Mouse (Mus musculus) forebrain, embryonic 14.5 days (tissue): Measurements from ENCODE around the gene Jsrp1. TPM values are rescaled to one million over a fixed set of nuclear protein-coding genes. Genes with fewer than 3 reads are reported as not detected.
A peak's percentile ranks its signal among the peaks of the same experiment; 100 is the strongest.

Source experiments
- ATAC-seq: fragments of 200-750 bp; cut with Nextera tagmentation; 2 replicates; pipeline ENCODE4 v1.8.0; 2017; ENCODE audit warnings: mild to moderate bottlenecking, moderate library complexity
- DNase-seq: peaks from one replicate; pipeline ENCODE4 v3.0.0-alpha.2; 2015; ENCODE audit warnings: low spot score
- H3K27ac ChIP-seq: fragments of 300-500 bp; sonication (generic); 2 replicates; pipeline ENCODE4 v1.5.1; 2014; ENCODE audit warnings: low read depth, mild to moderate bottlenecking, control low read depth, low read length, moderate library complexity
- H3K27me3 ChIP-seq: fragments of 300-500 bp; sonication (generic); replicated peaks from 2 replicates; pipeline ENCODE4 v1.6.1; 2014; ENCODE audit warnings: low read length, control low read depth, mixed read lengths; ENCODE audit not compliant: control insufficient read depth, insufficient read depth
- H3K36me3 ChIP-seq: fragments of 300-500 bp; sonication (generic); 2 replicates; pipeline ENCODE4 v1.6.1; 2014; ENCODE audit warnings: low read length, control low read depth; ENCODE audit not compliant: control insufficient read depth, insufficient read depth
- H3K4me1 ChIP-seq: fragments of 300-500 bp; sonication (generic); 2 replicates; pipeline ENCODE4 v1.6.1; 2014; ENCODE audit warnings: antibody characterized with exemption, low read length, control low read depth; ENCODE audit not compliant: control insufficient read depth, insufficient read depth
- H3K4me2 ChIP-seq: fragments of 300-500 bp; sonication (generic); 2 replicates; pipeline ENCODE4 v1.6.1; 2014; ENCODE audit warnings: mild to moderate bottlenecking, control low read depth, low read length
- H3K4me3 ChIP-seq: fragments of 300-500 bp; sonication (generic); 2 replicates; pipeline ENCODE4 v1.5.1; 2014; ENCODE audit warnings: low read depth, low read length, control low read depth
- H3K9ac ChIP-seq: fragments of 300-500 bp; sonication (generic); 2 replicates; pipeline ENCODE4 v1.6.1; 2014; ENCODE audit warnings: mild to moderate bottlenecking, low read length, control low read depth, moderate library complexity
- H3K9me3 ChIP-seq: fragments of 300-500 bp; sonication (generic); replicated peaks from 2 replicates; pipeline ENCODE4 v1.6.1; 2016; ENCODE audit warnings: low read length, control low read depth, mixed read lengths; ENCODE audit not compliant: control insufficient read depth
- WGBS: fragments of 180-500 bp; shearing (Covaris S2); extraction: QIAGEN DNeasy Blood & Tissue Kit; methylation state at CpG from one replicate; pipeline ENCODE4 v1.1.7; 2014; 5-methylcytosine and 5-hydroxymethylcytosine counted together
- polyA plus RNA-seq: library from polyadenylated mRNA; unstranded; fragments of >200 nt; fragmentation: Nextera tagmentation; extraction: Ambion mirVana; gene quantifications from 2 replicates; pipeline ENCODE4 v1.2.1, GENCODE M21; 2014

Jsrp1 gene
- 0.30 and 0.31 TPM in 2 replicates for polyA plus RNA-seq

DNA sequence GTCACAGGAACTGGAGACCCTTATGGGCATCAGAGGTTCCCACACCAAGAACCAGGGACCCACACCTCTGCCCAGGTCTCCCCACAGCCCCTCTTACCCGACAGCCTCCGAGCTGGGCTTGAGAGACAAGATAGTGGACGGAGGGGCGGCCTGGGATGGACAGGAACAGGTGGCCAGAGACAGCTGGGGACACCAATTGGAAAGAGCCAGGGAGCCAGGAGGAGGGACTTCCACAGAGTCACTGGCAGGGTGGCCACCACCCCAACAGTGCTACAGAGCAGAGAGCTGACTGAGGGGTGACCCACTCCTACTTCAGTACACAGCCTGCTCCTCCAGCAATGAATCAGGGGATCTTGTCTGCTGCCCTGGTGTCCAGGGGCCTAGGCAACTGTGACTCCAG lies at the start of gene Jsrp1:
TSS of gene Jsrp1 (minus strand) at position 133 of the 400 bp plus-strand sequence.
- H3K4me2 ChIP-seq = no peak within 1 kb of the TSS
- ATAC-seq = no peak
- no peak for DNase-seq
- no peaks in the 10 kb centered on the region for H3K36me3 ChIP-seq
- 76% methylated on average over 4 of the region's 4 CpGs for WGBS
- peaks cover 3% of the 10 kb centered on the region; the same call in 1 of the 2 replicates for H3K4me1 ChIP-seq
- H3K27me3 ChIP-seq = peaks cover 12% of the 10 kb centered on the region
- H3K9me3 ChIP-seq = no peaks in the 10 kb centered on the region
- no peak within 1 kb of the TSS for H3K27ac ChIP-seq
- no peak within 1 kb of the TSS for H3K4me3 ChIP-seq
- H3K9ac ChIP-seq = no peak within 1 kb of the TSS; the same call in 1 of the 2 replicates

DNA sequence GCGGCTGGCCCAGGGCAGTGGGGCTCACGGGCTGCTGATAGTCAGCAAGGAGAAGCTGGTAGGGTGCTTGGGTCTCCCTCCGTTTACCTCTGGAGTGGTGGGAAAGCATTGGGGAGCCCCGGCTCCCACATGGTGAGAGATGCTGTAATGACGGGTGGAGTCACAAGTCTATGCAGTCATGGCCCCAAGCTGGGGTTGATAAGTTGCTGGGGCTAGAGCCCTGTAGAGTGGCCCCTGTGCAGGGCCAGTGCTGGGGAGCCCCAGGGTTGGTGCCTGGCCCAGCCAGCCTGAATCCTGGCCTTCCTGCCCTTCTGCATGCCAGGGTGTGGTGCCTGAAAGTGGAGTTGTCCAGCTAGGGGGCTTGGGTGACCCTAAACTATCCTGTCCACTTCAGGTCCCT lies 49.0 kb upstream of the Jsrp1 start:
- 94% methylated on average over 5 of the region's 5 CpGs for WGBS
- Histone ChIP-seq H3K4me3 (no peak overlapping the region), H3K9ac (no peak overlapping the region), H3K4me2 (no peak overlapping the region), H3K27ac (no peak overlapping the region), H3K9me3 (no peaks in the 10 kb centered on the region), H3K27me3 (no peaks in the 10 kb centered on the region), H3K4me1 (no peaks in the 10 kb centered on the region), H3K36me3 (peaks cover 53% of the 10 kb centered on the region)
- ATAC-seq (no peak), DNase-seq (no peak)

DNA sequence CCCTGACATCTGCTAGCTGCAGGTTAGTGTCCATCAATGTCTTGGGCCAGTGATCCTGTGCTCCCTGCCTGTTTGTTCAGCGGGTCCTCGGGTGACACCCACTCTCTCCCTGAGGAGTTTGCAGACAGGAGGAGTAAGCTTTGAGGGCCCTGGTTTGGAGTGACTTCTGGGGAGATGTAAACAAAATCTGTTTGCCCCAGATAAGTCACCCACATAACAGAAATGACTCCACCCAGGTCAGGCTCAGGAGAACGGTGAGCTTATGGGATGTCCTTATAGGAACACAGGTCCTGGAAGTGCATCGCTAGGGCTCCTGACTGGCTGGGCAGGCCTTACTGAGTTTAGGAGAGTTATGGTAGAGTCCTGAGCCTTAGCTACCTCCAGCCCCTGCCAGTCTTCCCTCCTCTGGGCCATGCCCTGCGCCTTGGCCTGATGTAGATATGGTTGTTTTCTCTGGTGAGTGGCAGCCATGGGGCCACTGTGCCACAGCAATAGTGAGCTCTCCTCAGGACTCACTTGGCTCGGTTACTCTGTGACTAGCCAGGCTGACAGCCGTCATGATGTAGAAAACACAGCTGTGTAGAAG lies 45.1 kb upstream of the Jsrp1 start:
- WGBS = 90% methylated on average over 7 of the region's 7 CpGs
- Histone ChIP-seq H3K36me3 (peaks cover 20% of the 10 kb centered on the region), H3K4me3 (no peak overlapping the region), H3K9ac (no peak overlapping the region; the same call in 1 of the 2 replicates), H3K27me3 (no peaks in the 10 kb centered on the region), H3K9me3 (no peaks in the 10 kb centered on the region), H3K27ac (no peak overlapping the region), H3K4me1 (peaks cover 14% of the 10 kb centered on the region), H3K4me2 (no peak overlapping the region)
- ATAC-seq (no peak), DNase-seq (no peak)

DNA sequence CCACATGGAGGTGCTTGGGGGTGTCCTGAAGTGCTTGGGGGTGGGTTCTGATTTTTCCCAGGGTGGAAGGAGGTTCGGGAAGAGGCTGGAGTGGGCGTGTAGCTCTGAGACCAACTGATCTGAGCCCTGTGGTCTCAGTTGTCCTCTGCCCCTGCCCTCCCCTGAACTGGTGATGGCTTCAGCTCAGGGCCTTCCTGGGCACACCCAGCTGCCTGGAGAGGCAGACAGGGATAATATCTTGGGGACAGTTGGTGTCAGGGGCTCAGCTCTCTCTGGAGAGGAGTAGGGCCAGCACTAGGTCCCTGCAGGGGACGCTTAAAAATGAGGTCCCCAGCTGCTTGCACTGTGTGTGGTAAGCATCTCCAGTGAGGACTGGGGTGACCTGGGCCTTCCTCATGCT lies 44.5 kb upstream of the Jsrp1 start:
- Histone ChIP-seq H3K27me3 (no peaks in the 10 kb centered on the region), H3K4me1 (peaks cover 14% of the 10 kb centered on the region), H3K4me2 (no peak overlapping the region), H3K36me3 (peaks cover 20% of the 10 kb centered on the region), H3K9me3 (no peaks in the 10 kb centered on the region), H3K27ac (no peak overlapping the region), H3K4me3 (no peak overlapping the region), H3K9ac (0 out of 2 replicates have a peak overlapping the region, but pooled peaks have one; percentile 25)
- ATAC-seq = no peak
- WGBS = 77% methylated on average over 3 of the region's 3 CpGs
- DNase-seq = no peak

DNA sequence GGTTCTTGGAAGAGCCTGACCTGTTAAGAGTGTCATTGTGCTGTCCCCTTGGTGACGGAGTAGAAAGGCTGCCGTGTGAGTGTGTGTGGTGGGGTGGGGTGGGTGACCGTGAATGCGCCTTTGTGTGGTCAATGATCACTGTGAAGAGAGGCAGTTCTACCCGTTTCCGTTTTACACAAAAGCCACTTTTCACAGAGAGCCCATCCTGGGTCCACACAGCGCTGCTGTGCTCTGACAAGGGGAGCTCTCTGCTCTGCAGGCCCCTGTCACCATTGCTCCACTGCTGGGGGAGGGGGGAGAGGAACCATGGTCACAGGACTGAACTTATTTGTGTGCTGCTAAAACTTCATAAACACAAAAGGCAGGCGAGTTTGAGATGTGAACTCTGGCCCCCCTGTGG lies 44.1 kb upstream of the Jsrp1 start:
- DNase-seq = no peak

DNA sequence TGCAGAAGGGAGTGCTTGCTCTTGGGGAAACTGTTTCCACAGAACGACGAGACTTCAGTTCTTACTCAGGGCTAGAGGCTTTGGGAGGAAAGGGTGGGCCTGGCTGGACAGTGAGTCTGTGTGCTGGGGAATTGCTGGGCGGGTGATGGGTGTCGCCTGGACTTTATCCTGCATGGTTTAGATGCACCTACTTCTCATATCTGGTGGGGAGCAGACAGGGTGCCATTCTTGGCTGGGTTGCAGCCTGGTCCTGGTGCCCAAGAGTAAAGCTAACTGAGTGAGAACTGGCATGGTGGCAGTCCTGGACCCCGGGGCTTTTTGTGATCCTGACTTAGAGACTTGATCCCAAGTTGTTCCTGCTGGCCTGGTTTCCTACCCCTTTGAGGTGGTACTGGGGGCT lies 43.6 kb upstream of the Jsrp1 start:
- peaks cover 14% of the 10 kb centered on the region for H3K4me1 ChIP-seq
- no peak for DNase-seq
- H3K27ac ChIP-seq = no peak overlapping the region
- peak overlapping the region; percentile 21; the same call in 1 of the 2 replicates for H3K9ac ChIP-seq
- no peaks in the 10 kb centered on the region for H3K9me3 ChIP-seq
- no peak overlapping the region for H3K4me2 ChIP-seq
- WGBS = 81% methylated on average over 5 of the region's 5 CpGs
- peaks cover 21% of the 10 kb centered on the region for H3K36me3 ChIP-seq
- H3K4me3 ChIP-seq = no peak overlapping the region
- H3K27me3 ChIP-seq = no peaks in the 10 kb centered on the region
- ATAC-seq = no peak

More for the DNA sequence above, 44.1 kb upstream of the Jsrp1 start:
- no peak overlapping the region for H3K4me3 ChIP-seq
- peaks cover 20% of the 10 kb centered on the region for H3K36me3 ChIP-seq
- 29% methylated on average over 8 of the region's 8 CpGs for WGBS
- ATAC-seq = no peak
- H3K4me1 ChIP-seq = peaks cover 14% of the 10 kb centered on the region
- no peak overlapping the region for H3K4me2 ChIP-seq
- H3K27ac ChIP-seq = no peak overlapping the region
- 0 out of 2 replicates have a peak overlapping the region, but pooled peaks have one; percentile 25 for H3K9ac ChIP-seq
- H3K27me3 ChIP-seq = no peaks in the 10 kb centered on the region
- H3K9me3 ChIP-seq = no peaks in the 10 kb centered on the region

DNA sequence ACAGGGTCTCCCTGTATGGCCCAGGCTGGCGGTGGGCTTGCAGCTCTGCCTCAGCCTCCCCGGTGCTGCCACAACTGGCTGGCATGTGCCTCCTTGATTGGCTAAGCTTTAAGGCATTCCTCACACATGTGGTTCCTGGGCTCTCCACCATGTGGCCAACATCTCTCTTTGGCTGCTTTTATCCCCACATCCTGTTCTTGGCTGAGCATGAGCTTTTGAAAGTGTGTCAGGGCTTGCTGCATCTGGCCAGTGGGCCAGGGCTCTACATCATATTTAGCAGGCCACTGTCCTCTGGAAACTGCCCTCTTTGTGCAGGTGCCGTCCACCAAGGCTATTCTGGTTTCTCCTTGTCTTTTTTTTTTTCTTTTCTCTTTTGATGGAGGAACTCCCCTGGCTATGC lies 43.0 kb upstream of the Jsrp1 start:
- no peak overlapping the region for H3K27ac ChIP-seq
- whole genome bisulfite sequencing = 66% methylated on average over 3 of the region's 3 CpGs
- peaks cover 22% of the 10 kb centered on the region for H3K36me3 ChIP-seq
- peak overlapping the region; percentile 92; the same call in 1 of the 2 replicates for H3K4me3 ChIP-seq
- ATAC-seq = no peak
- peak overlapping the region; percentile 99 for H3K4me2 ChIP-seq
- DNase-seq = no peak
- H3K9ac ChIP-seq = peak overlapping the region; percentile 89
- H3K27me3 ChIP-seq = no peaks in the 10 kb centered on the region
- no peaks in the 10 kb centered on the region for H3K9me3 ChIP-seq
- peaks cover 14% of the 10 kb centered on the region for H3K4me1 ChIP-seq

DNA sequence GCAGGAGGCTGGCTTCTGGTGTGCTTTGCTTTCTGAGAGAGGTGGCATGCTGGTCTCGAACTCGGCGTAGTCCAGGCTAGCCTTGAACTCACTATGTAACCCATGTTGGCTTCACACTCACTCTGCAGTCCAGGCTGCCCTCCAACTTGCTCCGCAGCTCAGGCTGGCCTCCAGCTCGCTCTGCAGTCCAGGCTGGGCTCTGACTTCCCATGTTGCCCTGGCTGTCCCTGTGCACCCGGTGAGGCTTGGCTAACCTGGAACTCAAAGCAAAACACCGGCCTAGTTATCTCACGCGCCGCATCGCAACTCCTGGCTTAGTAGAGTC lies 42.4 kb upstream of the Jsrp1 start:
- peak overlapping the region; percentile 89 for H3K9ac ChIP-seq
- 0 out of 2 replicates have a peak, but pooled peaks have one; percentile 8 for ATAC-seq
- peak overlapping the region; percentile 99 for H3K4me2 ChIP-seq
- peaks cover 26% of the 10 kb centered on the region for H3K36me3 ChIP-seq
- H3K27ac ChIP-seq = no peak overlapping the region
- 21% methylated on average over 11 of the region's 11 CpGs for WGBS
- H3K9me3 ChIP-seq = no peaks in the 10 kb centered on the region
- no peaks in the 10 kb centered on the region for H3K27me3 ChIP-seq
- peaks cover 14% of the 10 kb centered on the region for H3K4me1 ChIP-seq
- no peak for DNase-seq
- H3K4me3 ChIP-seq = peak overlapping the region; percentile 92

DNA sequence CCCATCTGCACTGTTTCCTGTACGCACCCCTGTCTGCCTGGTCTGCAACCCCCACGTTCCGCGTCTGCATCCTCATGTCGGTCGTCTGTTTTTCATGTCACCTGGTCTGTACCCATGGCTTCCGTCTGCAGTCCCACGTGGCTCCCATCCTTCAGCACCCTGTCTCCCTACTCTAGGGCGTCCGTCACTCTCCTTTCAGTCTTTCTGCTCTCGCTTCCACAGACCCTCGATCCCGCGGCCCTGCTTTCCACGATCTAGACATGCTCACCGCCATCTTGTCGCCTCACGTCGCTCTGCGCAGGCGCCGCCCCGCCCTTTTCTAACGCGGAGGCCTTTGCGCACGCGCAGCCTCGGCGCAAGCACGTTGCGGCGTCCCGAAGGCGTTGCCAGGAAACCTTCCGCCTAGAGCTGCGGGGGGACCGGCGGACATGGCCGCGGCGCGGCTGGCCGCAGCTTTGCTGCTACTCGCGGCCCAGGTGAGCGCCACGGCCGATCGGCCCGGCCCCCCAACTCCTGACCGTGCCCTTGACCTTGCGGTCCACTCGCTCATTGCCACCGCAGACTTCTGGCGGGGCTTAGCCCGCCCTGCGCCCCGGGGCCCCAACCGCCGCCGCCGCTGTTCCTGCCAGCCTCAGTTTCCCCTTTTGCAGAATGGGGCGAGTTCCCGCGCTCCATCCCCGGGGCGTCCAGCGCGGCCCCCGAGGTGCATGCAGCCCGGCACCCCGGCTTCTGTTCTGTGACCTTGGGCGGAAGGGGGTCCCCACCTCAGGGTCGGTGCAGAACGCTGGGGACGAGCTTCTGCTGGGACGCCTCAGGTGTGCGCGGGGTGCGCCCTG lies 41.8 kb upstream of the Jsrp1 start, which contains the start of the genes Lsm7 and Sppl2b:
TSS of gene Lsm7 (minus strand) at position 297 of the 836 bp plus-strand sequence.
TSS of gene Sppl2b (plus strand) at position 363 of the 836 bp plus-strand sequence.
- under 1% methylated on average over 81 of the region's 81 CpGs for WGBS
- no peaks in the 10 kb centered on the region for H3K27me3 ChIP-seq
- H3K27ac ChIP-seq = peak within 1 kb of the TSS; percentile 81
- peaks cover 14% of the 10 kb centered on the region for H3K4me1 ChIP-seq
- ATAC-seq (peak; percentile 91), DNase-seq (peak; percentile 98)
- H3K4me3 ChIP-seq = peak within 1 kb of the TSS; percentile 92
- H3K9ac ChIP-seq = peak within 1 kb of the TSS; percentile 89
- H3K36me3 ChIP-seq = peaks cover 32% of the 10 kb centered on the region
- no peaks in the 10 kb centered on the region for H3K9me3 ChIP-seq
- H3K4me2 ChIP-seq = peak within 1 kb of the TSS; percentile 99
